Mouse (Mus musculus) MEL (cell line): ENCODE measurements around the gene Nfix. TPM values are rescaled to one million over a fixed set of nuclear protein-coding genes. Genes with fewer than 3 reads are reported as not detected.

ENCODE experiments used
- DNase-seq: peaks from one replicate; pipeline ENCODE4 v3.0.0; 2011; ENCODE audit warnings: low read depth, low spot score
- H3K27ac ChIP-seq: 2 replicates; pipeline ENCODE4 v1.5.1; 2012; ENCODE audit warnings: low read depth, mild to moderate bottlenecking, control low read depth, low read length, moderate library complexity; ENCODE audit not compliant: control insufficient read depth
- H3K27me3 ChIP-seq, 2 experiments: fragments of 150-350 bp in 1 of 2; sonication (generic) in 1 of 2; 2 replicates each; pipeline ENCODE4 v1.6.1; 2012; ENCODE audit warnings: low read length in 2 of 2, mild to moderate bottlenecking in 2 of 2, improper control_type of control experiment in 1 of 2, moderate library complexity in 1 of 2; ENCODE audit not compliant: insufficient read depth in 2 of 2, control insufficient read depth in 1 of 2
- H3K36me3 ChIP-seq, 2 experiments: 2 replicates each; pipeline ENCODE4 v1.6.1; 2012 to 2014; ENCODE audit warnings: low read length in 2 of 2, improper control_type of control experiment in 1 of 2, inconsistent platforms in 1 of 2, mild to moderate bottlenecking in 1 of 2; ENCODE audit not compliant: insufficient read depth in 2 of 2, control insufficient read depth in 1 of 2
- H3K4me1 ChIP-seq, 2 experiments: fragments of 150-350 bp in 1 of 2; sonication (generic) in 1 of 2; 2 replicates each; pipeline ENCODE4 v1.6.1; 2012; ENCODE audit warnings: low read length in 2 of 2, improper control_type of control experiment in 1 of 2, mild to moderate bottlenecking in 1 of 2; ENCODE audit not compliant: insufficient read depth in 2 of 2, control insufficient read depth in 1 of 2
- H3K4me3 ChIP-seq, 2 experiments: fragments of 150-350 bp in 1 of 2; sonication (generic) in 1 of 2; 2 replicates each; pipeline ENCODE4 v1.5.1; 2012; ENCODE audit warnings: low read depth in 2 of 2, low read length in 2 of 2, mild to moderate bottlenecking in 2 of 2, moderate library complexity in 2 of 2, control low read depth in 1 of 2, improper control_type of control experiment in 1 of 2; ENCODE audit not compliant: control insufficient read depth in 1 of 2, insufficient read depth in 1 of 2
- H3K79me2 ChIP-seq: 2 replicates; pipeline ENCODE4 v1.6.1; 2012; ENCODE audit warnings: mild to moderate bottlenecking, low read length, moderate library complexity; ENCODE audit not compliant: control insufficient read depth, poor library complexity, insufficient read depth
- H3K9ac ChIP-seq: 2 replicates; pipeline ENCODE4 v1.6.1; 2012; ENCODE audit warnings: low read depth, mild to moderate bottlenecking, control low read depth, low read length, moderate library complexity; ENCODE audit not compliant: control insufficient read depth, poor library complexity, severe bottlenecking
- H3K9me3 ChIP-seq: fragments of 150-350 bp; sonication (generic); replicated peaks from 2 replicates; pipeline ENCODE4 v1.6.1; 2012; ENCODE audit warnings: mild to moderate bottlenecking, low read length, improper control_type of control experiment, moderate library complexity; ENCODE audit not compliant: insufficient read depth
- BHLHE40 ChIP-seq: IDR thresholded peaks from 2 replicates; pipeline ENCODE4 v1.6.1; 2012; ENCODE audit warnings: low read depth, mild to moderate bottlenecking, inconsistent platforms, low read length, improper control_type of control experiment, borderline replicate concordance
- CHD1 ChIP-seq: IDR thresholded peaks from 2 replicates; pipeline ENCODE4 v1.6.1; 2012; ENCODE audit warnings: low read depth, mild to moderate bottlenecking, inconsistent platforms, low read length, improper control_type of control experiment
- CHD2 ChIP-seq: IDR thresholded peaks from 2 replicates; pipeline ENCODE4 v1.6.1; 2011; ENCODE audit warnings: low read length, improper control_type of control experiment
- CTCF ChIP-seq, 3 experiments: IDR thresholded peaks in 2 of 3; conservative IDR thresholded peaks in 1 of 3; 2 replicates each; pipeline ENCODE4 v1.5.1; 2011 to 2012; ENCODE audit warnings: low read length in 3 of 3, low read depth in 2 of 3, mild to moderate bottlenecking in 2 of 3, improper control_type of control experiment in 1 of 3, inconsistent platforms in 1 of 3, mixed read lengths in 1 of 3, moderate library complexity in 1 of 3; ENCODE audit not compliant: control insufficient read depth in 1 of 3, insufficient read depth in 1 of 3, poor library complexity in 1 of 3, severe bottlenecking in 1 of 3
- ELF1 ChIP-seq: IDR thresholded peaks from 2 replicates; pipeline ENCODE4 v1.6.1; 2014; ENCODE audit warnings: low read depth, mild to moderate bottlenecking, inconsistent platforms, low read length, improper control_type of control experiment, moderate library complexity
- EP300 ChIP-seq, 2 experiments: IDR thresholded peaks; 2 replicates each; pipeline ENCODE4 v1.6.1; 2011; ENCODE audit warnings: improper control_type of control experiment in 2 of 2, low read length in 2 of 2, low read depth in 1 of 2, mild to moderate bottlenecking in 1 of 2
- HCFC1 ChIP-seq: IDR thresholded peaks from 2 replicates; pipeline ENCODE4 v1.6.1; 2012; ENCODE audit warnings: low read depth, mild to moderate bottlenecking, inconsistent platforms, low read length, improper control_type of control experiment, moderate library complexity
- JUND ChIP-seq: IDR thresholded peaks from 2 replicates; pipeline ENCODE4 v1.6.1; 2011; ENCODE audit warnings: low read depth, mild to moderate bottlenecking, improper control_type of control experiment, low read length
- KAT2A ChIP-seq: conservative IDR thresholded peaks from 2 replicates; pipeline ENCODE4 v1.6.1; 2012; ENCODE audit warnings: low read depth, low read length, improper control_type of control experiment, inconsistent platforms
- MAFK ChIP-seq: IDR thresholded peaks from 2 replicates; pipeline ENCODE4 v1.6.1; 2011; ENCODE audit warnings: low read depth, mild to moderate bottlenecking, low read length, improper control_type of control experiment, borderline replicate concordance
- MAX ChIP-seq: IDR thresholded peaks from 2 replicates; pipeline ENCODE4 v1.6.1; 2011; ENCODE audit warnings: low read length, improper control_type of control experiment
- MAZ ChIP-seq: IDR thresholded peaks from 2 replicates; pipeline ENCODE4 v1.6.1; 2012; ENCODE audit warnings: low read depth, mild to moderate bottlenecking, inconsistent platforms, low read length, improper control_type of control experiment
- MYB ChIP-seq: IDR thresholded peaks from 2 replicates; pipeline ENCODE4 v1.6.1; 2011; ENCODE audit warnings: mild to moderate bottlenecking, low read depth, low read length, improper control_type of control experiment
- MYC ChIP-seq: IDR thresholded peaks from 2 replicates; pipeline ENCODE4 v1.6.1; 2011; ENCODE audit warnings: low read depth, mild to moderate bottlenecking, low read length, improper control_type of control experiment, moderate library complexity
- NELFE ChIP-seq: IDR thresholded peaks from 2 replicates; pipeline ENCODE4 v1.6.1; 2011; ENCODE audit warnings: low read depth, low read length, improper control_type of control experiment
- NRF1 ChIP-seq: IDR thresholded peaks from 2 replicates; pipeline ENCODE4 v1.6.1; 2014; ENCODE audit warnings: low read depth, mild to moderate bottlenecking, inconsistent platforms, low read length, improper control_type of control experiment, moderate library complexity; ENCODE audit not compliant: poor library complexity, insufficient read depth, severe bottlenecking
- POLR2A ChIP-seq, 2 experiments: IDR thresholded peaks; 2 replicates each; pipeline ENCODE4 v1.6.1; 2011 to 2012; ENCODE audit warnings: low read length in 2 of 2, mild to moderate bottlenecking in 2 of 2, control low read depth in 1 of 2, improper control_type of control experiment in 1 of 2, low read depth in 1 of 2, moderate library complexity in 1 of 2; ENCODE audit not compliant: control insufficient read depth in 1 of 2, insufficient read depth in 1 of 2, poor library complexity in 1 of 2
- POLR2AphosphoS2 ChIP-seq: IDR thresholded peaks from 2 replicates; pipeline ENCODE4 v1.6.1; 2011; ENCODE audit warnings: low read length, improper control_type of control experiment
- POLR2AphosphoS5 ChIP-seq: IDR thresholded peaks from 2 replicates; pipeline ENCODE4 v1.6.1; 2012; ENCODE audit warnings: low read depth, borderline replicate concordance, mild to moderate bottlenecking, inconsistent platforms, low read length, moderate library complexity, mixed read lengths
- RAD21 ChIP-seq: IDR thresholded peaks from 2 replicates; pipeline ENCODE4 v1.6.1; 2011; ENCODE audit warnings: mild to moderate bottlenecking, low read depth, low read length, improper control_type of control experiment
- SMC3 ChIP-seq: IDR thresholded peaks from 2 replicates; pipeline ENCODE4 v1.6.1; 2011; ENCODE audit warnings: low read depth, low read length, improper control_type of control experiment
- TAL1 ChIP-seq: IDR thresholded peaks from 2 replicates; pipeline ENCODE4 v1.6.1; 2012; ENCODE audit warnings: mild to moderate bottlenecking, inconsistent platforms, low read length, moderate library complexity, mixed read lengths
- TBP ChIP-seq: IDR thresholded peaks from 2 replicates; pipeline ENCODE4 v1.8.0; 2011; ENCODE audit warnings: low read depth, low read length, improper control_type of control experiment
- UBTF ChIP-seq: IDR thresholded peaks from 2 replicates; pipeline ENCODE4 v1.6.1; 2012; ENCODE audit warnings: low read depth, mild to moderate bottlenecking, inconsistent platforms, low read length, improper control_type of control experiment, moderate library complexity, borderline replicate concordance; ENCODE audit not compliant: insufficient read depth
- USF1 ChIP-seq: IDR thresholded peaks from 2 replicates; pipeline ENCODE4 v1.6.1; 2014; ENCODE audit warnings: low read depth, mild to moderate bottlenecking, inconsistent platforms, low read length, improper control_type of control experiment, moderate library complexity
- USF2 ChIP-seq, 2 experiments: IDR thresholded peaks; 2 replicates each; pipeline ENCODE4 v1.6.1; 2011 to 2012; ENCODE audit warnings: improper control_type of control experiment in 2 of 2, low read length in 2 of 2, borderline replicate concordance in 1 of 2, inconsistent platforms in 1 of 2, low read depth in 1 of 2, mild to moderate bottlenecking in 1 of 2; ENCODE audit not compliant: insufficient read depth in 1 of 2
- ZC3H11A ChIP-seq: IDR thresholded peaks from 2 replicates; pipeline ENCODE4 v1.6.1; 2012; ENCODE audit warnings: low read depth, mild to moderate bottlenecking, inconsistent platforms, low read length, improper control_type of control experiment
- ZKSCAN1 ChIP-seq: IDR thresholded peaks from 2 replicates; pipeline ENCODE4 v1.6.1; 2012; ENCODE audit warnings: low read depth, mild to moderate bottlenecking, inconsistent platforms, low read length, improper control_type of control experiment, moderate library complexity
- ZMIZ1 ChIP-seq: IDR thresholded peaks from 2 replicates; pipeline ENCODE4 v1.6.1; 2012; ENCODE audit warnings: low read depth, mild to moderate bottlenecking, inconsistent platforms, low read length, improper control_type of control experiment, moderate library complexity
- polyA plus RNA-seq, 2 experiments: library from polyadenylated mRNA; stranded (reverse) in 1 of 2; unstranded in 1 of 2; fragments of >175 nt in 1 of 2; fragments of >200 nt in 1 of 2; gene quantifications; 2 replicates each; pipeline versions ENCODE4 v1.2.1 to v1.2.4; 2012; ENCODE audit warnings: low replicate concordance in 2 of 2, low read depth in 1 of 2; ENCODE audit not compliant: insufficient read length in 2 of 2, insufficient read depth in 1 of 2, missing spikeins in 1 of 2
- total RNA-seq: library from RNA; depleted of rRNA; stranded (reverse); fragments of 300-350 nt; gene quantifications from 2 replicates; pipeline ENCODE4 v1.2.3, GENCODE M21; 2012

The Nfix gene
- total and polyA plus RNA-seq, 3 experiments: 14.4 to 29.1 TPM; not detected in 1

DNA sequence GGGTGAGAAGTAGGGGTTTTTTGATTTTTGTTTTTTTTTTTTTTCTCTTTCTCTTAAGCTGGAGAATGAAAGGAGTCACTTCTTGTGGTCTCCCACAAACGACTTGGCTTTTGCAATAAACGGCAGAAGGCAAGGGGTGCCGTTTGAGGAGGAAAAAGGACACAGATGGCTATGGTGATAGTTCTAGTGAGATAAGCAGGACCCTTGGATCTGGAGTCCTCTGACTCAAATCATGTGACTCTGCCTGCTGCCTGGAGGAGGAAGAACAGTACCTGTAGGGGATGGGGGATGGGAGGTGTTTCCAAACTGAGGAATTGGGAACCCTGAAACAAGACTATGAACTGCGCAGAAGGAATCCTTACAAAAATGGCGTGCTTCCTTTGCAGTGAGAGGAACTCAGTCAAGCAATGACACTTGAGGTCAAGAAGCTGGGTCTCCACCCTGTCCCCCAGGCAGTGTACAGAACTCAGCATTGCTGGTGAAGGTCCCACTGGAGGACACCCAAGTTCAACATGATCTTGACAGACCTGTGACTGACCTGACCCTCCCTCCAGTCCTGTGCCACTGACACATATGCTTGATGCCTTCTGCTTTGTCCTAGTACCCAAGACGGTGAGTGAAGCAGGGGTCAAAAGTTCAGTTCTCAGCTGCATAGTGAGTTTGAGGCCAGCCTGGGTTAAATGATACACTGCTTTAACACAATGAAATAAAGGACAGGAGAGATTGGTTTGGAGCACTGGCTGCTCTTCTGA lies 47.7 kb upstream of the Nfix start (continued):
- TF ChIP-seq MAFK (0 out of 2 replicates have a peak, but pooled peaks have one; percentile 59), CHD1 (0 out of 2 replicates have a peak, but pooled peaks have one; percentile 93), TAL1 (peak; percentile 87), KAT2A (no peak; the same call in 1 of the 2 replicates), BHLHE40 (peak; percentile 92), POLR2AphosphoS5 (no peak), USF2 (IDR thresholded peaks at IDR 0.05; ENCODE audit: borderline replicate concordance in 1 of 2, insufficient read depth in 1 of 2, low read depth in 1 of 2, low read length in 2 of 2) (peak in 1 of 2 experiments; percentile 65; a peak in 1 of 4 replicates), ZMIZ1 (peak; percentile 76), MAZ (peak; percentile 94)
- TF ChIP-seq, all 39 proteins: peak for 28

GRCm38 (mm10) chr8:84846722-84847572 lies 46.8 kb upstream of the Nfix start, which contains the start of gene Calr:
Calr (minus strand) TSS chr8:84846934.
- Histone ChIP-seq H3K9me3 (no peaks in the 10 kb centered on the region), H3K9ac (peak within 1 kb of the TSS; percentile 92), H3K4me1 (peaks cover 7 to 18% of the 10 kb centered on the region in 2 experiments; a peak in 3 of 4 replicates), H3K79me2 (peaks cover 31% of the 10 kb centered on the region), H3K4me3 (peak within 1 kb of the TSS; percentile 76 to 85), H3K27ac (peak within 1 kb of the TSS; percentile 98), H3K27me3 (no peaks in the 10 kb centered on the region), H3K36me3 (peaks cover 13 to 31% of the 10 kb centered on the region in 2 experiments)
- DNase-seq: peak; percentile 100
- TF ChIP-seq ZC3H11A (no peak), EP300 (IDR thresholded peaks at IDR 0.05; ENCODE audit: low read depth in 1 of 2, low read length in 2 of 2) (peak in 1 of 2 experiments; percentile 52; a peak in 2 of 4 replicates), ELF1 (peak; percentile 47; the same call in 1 of the 2 replicates), TBP (peak; percentile 99), POLR2AphosphoS2 (peak; percentile 99), UBTF (0 out of 2 replicates have a peak, but pooled peaks have one; percentile 45), ZMIZ1 (peak; percentile 100), CTCF (IDR thresholded peaks at IDR 0.05 in 2 of 3, conservative IDR thresholded peaks at IDR 0.05 in 1 of 3; ENCODE audit: control insufficient read depth in 1 of 3, insufficient read depth in 1 of 3, low read depth in 2 of 3, low read length in 3 of 3, poor library complexity in 1 of 3, severe bottlenecking in 1 of 3) (0 out of 6 replicates have a peak, but pooled peaks of 1 of the 3 experiments have one; percentile 16), NRF1 (peak; percentile 40), SMC3 (no peak), CHD2 (peak; percentile 86), MAZ (peak; percentile 99), MYC (peak; percentile 72), USF2 (IDR thresholded peaks at IDR 0.05; ENCODE audit: borderline replicate concordance in 1 of 2, insufficient read depth in 1 of 2, low read depth in 1 of 2, low read length in 2 of 2) (peak; percentile 91 to 92), POLR2A (IDR thresholded peaks at IDR 0.05; ENCODE audit: control insufficient read depth in 1 of 2, insufficient read depth in 1 of 2, low read depth in 1 of 2, low read length in 2 of 2, poor library complexity in 1 of 2) (peak; percentile 91 to 94), MYB (no peak), JUND (no peak), ZKSCAN1 (no peak), HCFC1 (peak; percentile 85), RAD21 (no peak), POLR2AphosphoS5 (peak; percentile 94), MAX (peak; percentile 97), NELFE (peak; percentile 100), KAT2A (peak; percentile 70; the same call in 1 of the 2 replicates), USF1 (peak; percentile 99)
